Mouse (Mus musculus) CH12.LX (cell line): ENCODE data around the gene Ncf2. TPM values are rescaled to one million over a fixed set of nuclear protein-coding genes. Genes with fewer than 3 reads are reported as not detected.

Source experiments
- DNase-seq: peaks from one replicate; pipeline ENCODE4 v3.0.0-alpha.2; 2013; ENCODE audit errors: extremely low read depth
- H3K27ac ChIP-seq: 2 replicates; pipeline ENCODE4 v1.5.1; 2012; ENCODE audit warnings: low read depth, mild to moderate bottlenecking, control low read depth, moderate library complexity; ENCODE audit not compliant: insufficient read depth
- H3K27me3 ChIP-seq: replicated peaks from 2 replicates; pipeline ENCODE3; 2012; ENCODE audit warnings: inconsistent platforms
- H3K36me3 ChIP-seq, 2 experiments: replicated peaks in 1 of 2; 2 replicates each; pipeline versions ENCODE3 to v1.6.1; 2012; ENCODE audit warnings: inconsistent platforms in 1 of 2, low read length in 1 of 2, mild to moderate bottlenecking in 1 of 2, mixed read lengths in 1 of 2, moderate library complexity in 1 of 2; ENCODE audit not compliant: control insufficient read depth in 1 of 2, insufficient read depth in 1 of 2
- H3K4me1 ChIP-seq, 2 experiments: 2 replicates each; pipeline ENCODE4 v1.6.1; 2012; ENCODE audit warnings: inconsistent platforms in 1 of 2, moderate library complexity in 1 of 2; ENCODE audit not compliant: insufficient read depth in 2 of 2, control insufficient read depth in 1 of 2
- H3K4me2 ChIP-seq: 2 replicates; pipeline ENCODE4 v1.6.1; 2012; ENCODE audit warnings: low read depth, mild to moderate bottlenecking, control low read depth; ENCODE audit not compliant: poor library complexity, insufficient read depth, severe bottlenecking
- H3K4me3 ChIP-seq, 3 experiments: fragments of 150-350 bp in 1 of 3; sonication (generic) in 1 of 3; replicated peaks in 1 of 3; 2 replicates each; pipeline versions ENCODE3 to v1.5.1; 2011 to 2012; ENCODE audit warnings: low read depth in 2 of 3, low read length in 2 of 3, mild to moderate bottlenecking in 2 of 3, moderate library complexity in 2 of 3, control low read depth in 1 of 3, improper control_type of control experiment in 1 of 3, inconsistent platforms in 1 of 3, mixed read lengths in 1 of 3; ENCODE audit not compliant: poor library complexity in 1 of 3
- H3K79me2 ChIP-seq: replicated peaks from 2 replicates; pipeline ENCODE4 v1.6.1; 2012; ENCODE audit warnings: mild to moderate bottlenecking, moderate library complexity; ENCODE audit not compliant: control insufficient read depth, poor library complexity, insufficient read depth, severe bottlenecking; ENCODE audit errors: extremely low read depth
- H3K9ac ChIP-seq: 2 replicates; pipeline ENCODE4 v1.6.1; 2012; ENCODE audit warnings: low read depth, mild to moderate bottlenecking, control low read depth, moderate library complexity; ENCODE audit not compliant: insufficient read depth
- H3K9me3 ChIP-seq: replicated peaks from 2 replicates; pipeline ENCODE3; 2012; ENCODE audit warnings: low read length, inconsistent platforms, mixed read lengths
- BHLHE40 ChIP-seq: IDR thresholded peaks from 2 replicates; pipeline ENCODE4 v1.6.1; 2011; ENCODE audit warnings: mild to moderate bottlenecking, low read depth, low read length, improper control_type of control experiment
- CHD2 ChIP-seq: IDR thresholded peaks from 2 replicates; pipeline ENCODE4 v1.6.1; 2011; ENCODE audit warnings: low read length, improper control_type of control experiment
- EP300 ChIP-seq: IDR thresholded peaks from 2 replicates; pipeline ENCODE4 v1.6.1; 2011; ENCODE audit warnings: low read length, improper control_type of control experiment
- IRF4 ChIP-seq: IDR thresholded peaks from 2 replicates; pipeline ENCODE4 v1.6.1; 2014; ENCODE audit warnings: low read depth, mild to moderate bottlenecking, inconsistent platforms, low read length, improper control_type of control experiment
- KAT2A ChIP-seq: IDR thresholded peaks from 2 replicates; pipeline ENCODE4 v1.6.1; 2012; ENCODE audit warnings: low read length, improper control_type of control experiment, inconsistent platforms; ENCODE audit not compliant: insufficient replicate concordance
- MAFK ChIP-seq: IDR thresholded peaks from 2 replicates; pipeline ENCODE4 v1.6.1; 2011; ENCODE audit warnings: low read length, improper control_type of control experiment; ENCODE audit not compliant: insufficient replicate concordance
- MXI1 ChIP-seq: IDR thresholded peaks from 2 replicates; pipeline ENCODE4 v1.6.1; 2011; ENCODE audit warnings: mild to moderate bottlenecking, low read depth, low read length, improper control_type of control experiment
- MYC ChIP-seq: IDR thresholded peaks from 2 replicates; pipeline ENCODE4 v1.6.1; 2011; ENCODE audit warnings: low read depth, mild to moderate bottlenecking, improper control_type of control experiment, low read length
- PAX5 ChIP-seq: IDR thresholded peaks from 2 replicates; pipeline ENCODE4 v1.6.1; 2012; ENCODE audit warnings: low read length, inconsistent platforms, mixed read lengths
- POLR2A ChIP-seq: IDR thresholded peaks from 2 replicates; pipeline ENCODE4 v1.6.1; 2011; ENCODE audit warnings: low read depth, mild to moderate bottlenecking, improper control_type of control experiment, low read length
- UBTF ChIP-seq: IDR thresholded peaks from 2 replicates; pipeline ENCODE4 v1.6.1; 2012; ENCODE audit warnings: low read depth, mild to moderate bottlenecking, inconsistent platforms, low read length, improper control_type of control experiment, moderate library complexity
- USF2 ChIP-seq: conservative IDR thresholded peaks from 2 replicates; pipeline ENCODE4 v1.6.1; 2011; ENCODE audit warnings: low read depth, low read length, improper control_type of control experiment
- ZC3H11A ChIP-seq: IDR thresholded peaks from 2 replicates; pipeline ENCODE4 v1.6.1; 2012; ENCODE audit warnings: low read depth, mild to moderate bottlenecking, inconsistent platforms, low read length, improper control_type of control experiment
- dilution Hi-C: fragments of 300-500 bp; cut with MboI; formaldehyde crosslinking; loops from 2 replicates; pipeline ENCODE4 v1.14.3; 2020; ENCODE audit warnings: low sequenced_read_pairs; ENCODE audit not compliant: extremely low pct_unique_long_range_greater_than_20kb, extremely low pct_ligation_motif_present
- in situ Hi-C: fragments of 300-500 bp; cut with MboI; formaldehyde crosslinking; loops from 3 replicates; pipeline ENCODE4 v1.14.3; 2019; ENCODE audit warnings: low sequenced_read_pairs, low pct_ligation_motif_present, low pct_unique_long_range_greater_than_20kb, mixed read lengths
- polyA plus RNA-seq: library from polyadenylated mRNA; unstranded; fragments of >175 nt; gene quantifications from 2 replicates; pipeline ENCODE4 v1.2.1, GENCODE M21; 2012; ENCODE audit warnings: low read depth; ENCODE audit not compliant: insufficient read length
- total RNA-seq, 2 experiments: library from RNA; depleted of rRNA; stranded (reverse); fragments of 300-350 nt in 1 of 2; fragments of >200 nt in 1 of 2; gene quantifications; 2 replicates each; pipeline ENCODE4 v1.2.3; 2012 to 2014

Ncf2 gene
- total and polyA plus RNA-seq, 3 experiments = 82.6 to 89.9 (median 89.2) TPM

DNA sequence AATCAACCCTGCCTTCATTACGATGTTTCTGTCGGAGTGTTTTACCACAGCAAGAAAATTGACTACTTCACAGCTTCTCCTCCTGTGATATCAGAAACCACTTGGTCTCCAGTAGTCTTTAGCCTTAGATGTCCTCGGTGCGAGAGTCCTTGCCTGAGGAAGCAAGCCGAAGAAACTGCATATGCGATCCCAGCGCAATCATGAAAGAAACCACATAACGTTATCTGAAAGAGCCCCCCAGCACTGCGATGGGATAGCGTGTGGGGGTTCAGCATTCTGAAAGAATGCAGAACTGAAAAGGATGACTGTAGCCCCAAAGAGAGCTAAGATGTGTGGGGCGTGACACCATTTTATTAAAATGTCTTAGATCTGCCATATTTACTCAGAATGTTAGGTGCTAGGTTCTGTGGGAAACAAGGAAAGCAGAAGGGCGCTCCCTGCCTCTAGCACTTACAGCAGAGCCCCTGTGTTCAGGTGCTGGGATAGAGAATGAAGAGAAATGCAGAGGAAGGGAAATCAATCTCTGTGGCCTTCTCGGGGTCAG, 711 bp downstream of the Ncf2 start:
- Histone ChIP-seq H3K27ac (no peak overlapping the region), H3K79me2 (no peaks in the 10 kb centered on the region), H3K4me1 (peaks cover 16 to 45% of the 10 kb centered on the region in 2 experiments), H3K9me3 (no peaks in the 10 kb centered on the region), H3K9ac (no peak overlapping the region), H3K36me3 (no peaks in the 10 kb centered on the region), H3K27me3 (no peaks in the 10 kb centered on the region), H3K4me2 (no peak overlapping the region), H3K4me3 (no peak overlapping the region)
- DNase-seq = no peak
- dilution Hi-C loops = no loop called here
- TF ChIP-seq BHLHE40 (no peak), UBTF (no peak), MXI1 (no peak), IRF4 (no peak), EP300 (no peak), USF2 (no peak), PAX5 (no peak), MYC (no peak), ZC3H11A (no peak), POLR2A (no peak)
- in situ Hi-C loops = no loop called here

DNA sequence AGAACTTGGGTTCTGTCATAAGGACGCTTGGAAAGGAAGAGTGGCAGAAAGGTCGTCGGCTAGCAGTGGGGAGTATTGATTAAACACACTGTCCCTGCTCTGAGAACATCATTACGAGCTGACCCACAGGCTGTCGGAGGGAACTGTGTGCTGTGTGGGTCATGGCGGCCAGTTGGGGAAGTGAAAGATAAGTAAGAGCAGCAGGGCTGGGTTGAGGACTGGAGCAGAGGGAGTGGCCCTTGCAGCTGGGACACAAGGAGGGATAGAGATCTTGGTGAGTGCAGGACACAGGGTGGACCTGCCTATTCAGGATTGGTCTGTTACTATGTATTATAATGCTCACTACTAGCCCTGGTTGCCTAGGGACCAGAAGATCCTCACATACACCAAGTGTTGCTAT, 4.9 kb downstream of the Ncf2 start:
- Histone ChIP-seq H3K27me3 (no peaks in the 10 kb centered on the region), H3K4me3 (no peak overlapping the region), H3K27ac (no peak overlapping the region), H3K79me2 (peaks cover 18% of the 10 kb centered on the region), H3K9me3 (no peaks in the 10 kb centered on the region), H3K4me2 (peak overlapping the region; percentile 1; the same call in 1 of the 2 replicates), H3K36me3 (peaks cover 2 to 7% of the 10 kb centered on the region in 2 experiments)
- in situ Hi-C loops = no loop called here
- dilution Hi-C loops = no loop called here
- no peak for DNase-seq
- no peak for TF ChIP-seq CHD2
- TF ChIP-seq KAT2A = no peak
- TF ChIP-seq IRF4 = 0 out of 2 replicates have a peak, but pooled peaks have one; percentile 38
- no peak for TF ChIP-seq MAFK
- TF ChIP-seq, all 38 proteins: peak for 1
- Histone ChIP-seq H3K9ac (no peak overlapping the region), H3K4me1 (peaks cover 10 to 30% of the 10 kb centered on the region in 2 experiments)
